Mouse (Mus musculus) midbrain, embryonic 10.5 days (tissue): Measurements from ENCODE around the gene Cd163l1. TPM values are rescaled to one million over a fixed set of nuclear protein-coding genes. Genes with fewer than 3 reads are reported as not detected.

Experiments
- DNase-seq: peaks from one replicate; pipeline ENCODE4 v3.0.0-alpha.2; 2017; ENCODE audit warnings: low spot score
- H3K27ac ChIP-seq: fragments of 300-500 bp; sonication (generic); replicated peaks from 2 replicates; pipeline ENCODE4 v1.5.1; 2016; ENCODE audit warnings: mild to moderate bottlenecking
- H3K27me3 ChIP-seq: fragments of 300-500 bp; sonication (generic); 2 replicates; pipeline ENCODE4 v1.6.1; 2016; ENCODE audit warnings: low read depth, mild to moderate bottlenecking; ENCODE audit not compliant: poor library complexity, severe bottlenecking
- H3K36me3 ChIP-seq: fragments of 300-500 bp; sonication (generic); 2 replicates; pipeline ENCODE4 v1.6.1; 2016; ENCODE audit warnings: mild to moderate bottlenecking, moderate library complexity
- H3K4me1 ChIP-seq: fragments of 300-500 bp; sonication (generic); 2 replicates; pipeline ENCODE4 v1.6.1; 2016
- H3K4me3 ChIP-seq: fragments of 300-500 bp; sonication (generic); 2 replicates; pipeline ENCODE4 v1.5.1; 2016; ENCODE audit warnings: mild to moderate bottlenecking, moderate library complexity
- H3K9me3 ChIP-seq: fragments of 300-500 bp; sonication (generic); replicated peaks from 2 replicates; pipeline ENCODE4 v1.6.1; 2016; ENCODE audit warnings: mild to moderate bottlenecking
- WGBS: fragments of 180-500 bp; shearing (Covaris S2); methylation state at CpG from one replicate; pipeline ENCODE4 v1.1.7; 2016; 5-methylcytosine and 5-hydroxymethylcytosine counted together
- polyA plus RNA-seq: library from polyadenylated mRNA; unstranded; fragments of >200 nt; fragmentation: Nextera tagmentation; extraction: Ambion mirVana; gene quantifications from 2 replicates; pipeline ENCODE4 v1.2.1, GENCODE M21; 2016

The Cd163l1 gene
- polyA plus RNA-seq, result not detected in 2 replicates

DNA sequence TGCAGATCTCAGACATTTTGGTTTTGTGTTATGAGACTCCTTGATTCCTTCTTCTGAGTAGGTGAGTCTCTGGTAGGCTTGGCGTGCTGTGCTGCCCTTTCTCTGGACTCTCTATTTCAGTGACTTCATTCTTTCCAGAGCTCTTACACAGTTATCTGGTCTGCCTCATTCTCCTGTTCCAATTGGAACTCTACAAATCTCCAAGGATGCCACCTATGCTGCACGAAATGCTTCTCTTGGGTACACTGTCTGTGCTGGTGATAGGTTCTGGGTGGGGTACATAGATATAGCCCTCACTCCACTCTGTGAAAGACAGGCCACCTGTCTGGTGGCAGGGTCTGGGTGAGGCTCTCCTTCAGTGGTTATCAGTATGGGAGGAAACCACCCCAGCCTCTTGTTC, at the start of gene Cd163l1:
Gene Cd163l1 (plus strand): TSS at position 301 of the 400 bp plus-strand sequence.
- no peak for DNase-seq
- Histone ChIP-seq H3K27me3 (no peaks in the 10 kb centered on the region), H3K36me3 (no peaks in the 10 kb centered on the region), H3K4me3 (no peak within 1 kb of the TSS), H3K4me1 (no peaks in the 10 kb centered on the region), H3K9me3 (no peaks in the 10 kb centered on the region), H3K27ac (no peak within 1 kb of the TSS)
- 88% methylated on average over 2 of the region's 2 CpGs for WGBS

DNA sequence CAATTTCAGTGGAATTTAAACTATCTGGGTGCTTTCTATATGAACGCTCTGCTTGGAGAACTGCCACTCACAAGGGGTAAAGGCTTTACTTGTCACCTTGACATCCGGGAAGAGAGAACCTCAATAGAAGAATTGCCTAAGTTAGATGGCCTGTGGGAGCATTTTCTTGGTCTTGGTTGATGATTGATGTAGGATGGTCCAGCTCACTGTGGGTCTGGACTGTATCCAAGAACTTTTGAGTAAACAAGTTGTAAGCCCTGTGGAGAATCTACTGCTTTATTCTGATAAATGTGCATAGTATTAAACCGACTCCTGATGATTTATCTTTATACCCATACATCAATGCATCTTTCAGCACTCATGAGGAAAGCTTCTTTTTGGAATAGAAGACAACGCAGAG, 48.7 kb upstream of the Cd163l1 start:
- H3K9me3 ChIP-seq, result no peaks in the 10 kb centered on the region
- H3K36me3 ChIP-seq, result no peaks in the 10 kb centered on the region
- H3K27ac ChIP-seq, result no peak overlapping the region
- WGBS, result 85% methylated on average over 4 of the region's 4 CpGs
- DNase-seq, result no peak
- no peak overlapping the region for H3K4me3 ChIP-seq
- no peaks in the 10 kb centered on the region for H3K4me1 ChIP-seq
- no peaks in the 10 kb centered on the region for H3K27me3 ChIP-seq

- H3K27ac ChIP-seq, result no peak overlapping the region
- no peaks in the 10 kb centered on the region for H3K27me3 ChIP-seq
- H3K4me3 ChIP-seq, result no peak overlapping the region
- no peaks in the 10 kb centered on the region for H3K4me1 ChIP-seq
- 91% methylated on average over 3 of the region's 3 CpGs for WGBS
- H3K9me3 ChIP-seq, result no peaks in the 10 kb centered on the region
- no peaks in the 10 kb centered on the region for H3K36me3 ChIP-seq
- DNase-seq, result no peak
Measured at GRCm38 (mm10) chr7:140170863-140171262, 47.2 kb upstream of the Cd163l1 start.

DNA sequence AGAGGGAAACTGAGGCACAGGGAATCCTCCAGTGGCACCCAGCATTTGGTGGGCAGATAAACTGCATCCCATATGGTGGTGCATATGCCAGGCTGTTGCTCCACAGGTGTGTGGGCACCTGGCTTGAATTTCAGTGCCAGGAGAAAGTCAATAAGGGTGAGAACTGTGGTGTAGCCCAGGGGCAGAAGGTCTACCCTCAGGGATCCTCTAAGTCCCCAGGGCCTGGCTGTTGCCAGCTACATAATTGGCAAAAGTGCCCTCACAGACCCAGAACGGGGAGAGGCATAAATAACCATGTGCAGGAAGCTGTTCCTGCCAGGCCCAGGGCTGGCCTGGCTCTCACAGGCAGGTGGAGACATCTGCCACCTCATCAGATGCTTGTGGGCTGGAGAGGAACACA, 45.1 kb upstream of the Cd163l1 start, which contains the start of gene Olfr523:
Gene Olfr523 (plus strand): TSS at position 282 of the 400 bp plus-strand sequence.
- no peak within 1 kb of the TSS for H3K4me3 ChIP-seq
- no peaks in the 10 kb centered on the region for H3K36me3 ChIP-seq
- H3K27ac ChIP-seq, result no peak within 1 kb of the TSS
- no peaks in the 10 kb centered on the region for H3K9me3 ChIP-seq
- WGBS, result 75% methylated on average over 1 of the region's 1 CpGs
- H3K27me3 ChIP-seq, result no peaks in the 10 kb centered on the region
- no peak for DNase-seq
- H3K4me1 ChIP-seq, result no peaks in the 10 kb centered on the region

GRCm38 (mm10) chr7:140179176-140179575, 38.9 kb upstream of the Cd163l1 start:
- Histone ChIP-seq H3K27ac (no peak overlapping the region), H3K9me3 (no peaks in the 10 kb centered on the region), H3K27me3 (no peaks in the 10 kb centered on the region), H3K4me3 (no peak overlapping the region), H3K36me3 (no peaks in the 10 kb centered on the region), H3K4me1 (no peaks in the 10 kb centered on the region)
- WGBS, result 95% methylated on average over 2 of the region's 2 CpGs
- DNase-seq, result no peak

- H3K9me3 ChIP-seq, result no peaks in the 10 kb centered on the region
- H3K4me1 ChIP-seq, result no peaks in the 10 kb centered on the region
- H3K36me3 ChIP-seq, result no peaks in the 10 kb centered on the region
- no peak for DNase-seq
- WGBS, result 94% methylated on average over 2 of the region's 2 CpGs
- H3K27ac ChIP-seq, result no peak overlapping the region
- H3K27me3 ChIP-seq, result no peaks in the 10 kb centered on the region
- no peak overlapping the region for H3K4me3 ChIP-seq
Measured at GRCm38 (mm10) chr7:140180692-140181091, 37.4 kb upstream of the Cd163l1 start.

DNA sequence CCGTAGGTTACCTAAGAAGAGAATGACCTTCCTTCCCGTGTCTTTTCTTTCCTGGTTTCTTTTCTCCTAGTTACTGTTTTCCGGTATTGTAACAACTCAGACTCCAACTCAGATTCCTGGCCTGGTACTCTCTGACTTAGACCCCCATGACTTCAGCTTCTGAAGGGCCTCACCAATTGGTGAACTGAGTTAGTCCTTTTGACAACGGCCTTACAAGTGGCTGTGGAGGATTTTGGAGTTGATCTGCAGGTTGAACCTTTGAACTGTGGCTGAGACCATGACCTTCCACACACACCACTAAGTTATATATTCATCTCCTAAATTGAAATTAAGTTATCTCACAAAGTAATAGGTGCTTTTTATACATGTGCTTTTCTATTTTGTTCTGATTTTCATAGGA, 33.9 kb upstream of the Cd163l1 start:
- WGBS, result 88% methylated on average over 4 of the region's 4 CpGs
- H3K4me1 ChIP-seq, result no peaks in the 10 kb centered on the region
- no peaks in the 10 kb centered on the region for H3K27me3 ChIP-seq
- no peaks in the 10 kb centered on the region for H3K9me3 ChIP-seq
- no peak overlapping the region for H3K27ac ChIP-seq
- no peaks in the 10 kb centered on the region for H3K36me3 ChIP-seq
- no peak for DNase-seq
- no peak overlapping the region for H3K4me3 ChIP-seq

DNA sequence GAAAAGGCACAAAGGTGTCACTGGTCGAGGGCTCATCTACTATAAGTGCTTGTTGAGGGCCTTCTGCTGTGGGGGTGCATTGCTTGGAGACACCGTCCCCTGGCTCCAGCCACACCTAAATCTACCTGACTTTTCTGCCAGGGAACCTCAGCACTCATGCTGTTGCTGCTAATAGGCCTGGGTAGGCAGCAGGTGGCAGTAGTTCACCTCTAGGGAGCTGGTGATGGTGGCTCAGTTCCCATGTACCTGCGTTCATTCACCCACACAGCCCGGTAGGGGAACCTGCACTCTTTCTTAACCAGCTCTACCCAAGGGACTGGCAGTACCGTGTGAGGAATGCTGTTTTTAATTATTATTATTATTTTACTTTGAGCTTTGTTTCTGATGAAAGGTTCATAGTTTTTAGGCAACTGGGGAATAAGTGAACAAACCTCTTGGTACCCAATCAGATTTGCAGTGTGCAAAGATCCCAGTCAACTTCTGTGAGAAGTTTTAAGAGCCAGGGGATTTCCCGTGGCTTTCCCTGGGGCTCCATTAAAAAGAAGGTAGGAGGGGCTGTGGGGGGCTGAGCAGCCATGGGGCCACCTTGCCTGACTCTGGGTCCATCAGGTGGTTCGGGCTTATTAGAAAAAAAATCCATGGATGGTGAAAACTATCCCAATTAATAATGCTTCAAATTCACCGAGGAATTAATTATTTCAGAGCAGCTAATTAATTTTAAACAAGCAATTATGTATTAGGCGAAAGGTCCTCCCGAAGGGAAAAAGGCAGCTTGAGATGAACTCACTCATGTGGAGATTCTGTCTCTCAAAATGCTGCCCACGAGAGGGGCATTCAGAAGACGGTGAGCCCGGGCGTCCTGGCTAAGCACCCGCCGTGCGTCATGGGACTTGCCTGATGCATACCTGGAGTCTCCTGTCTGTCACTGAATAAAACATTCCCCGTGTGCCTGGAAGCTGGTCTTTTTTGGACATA, 31.1 kb upstream of the Cd163l1 start:
- 70% methylated on average over 18 of the region's 18 CpGs for whole genome bisulfite sequencing
- Histone ChIP-seq H3K27me3 (no peaks in the 10 kb centered on the region), H3K27ac (no peak overlapping the region), H3K4me1 (no peaks in the 10 kb centered on the region), H3K4me3 (no peak overlapping the region), H3K36me3 (no peaks in the 10 kb centered on the region), H3K9me3 (no peaks in the 10 kb centered on the region)
- DNase-seq, result no peak

DNA sequence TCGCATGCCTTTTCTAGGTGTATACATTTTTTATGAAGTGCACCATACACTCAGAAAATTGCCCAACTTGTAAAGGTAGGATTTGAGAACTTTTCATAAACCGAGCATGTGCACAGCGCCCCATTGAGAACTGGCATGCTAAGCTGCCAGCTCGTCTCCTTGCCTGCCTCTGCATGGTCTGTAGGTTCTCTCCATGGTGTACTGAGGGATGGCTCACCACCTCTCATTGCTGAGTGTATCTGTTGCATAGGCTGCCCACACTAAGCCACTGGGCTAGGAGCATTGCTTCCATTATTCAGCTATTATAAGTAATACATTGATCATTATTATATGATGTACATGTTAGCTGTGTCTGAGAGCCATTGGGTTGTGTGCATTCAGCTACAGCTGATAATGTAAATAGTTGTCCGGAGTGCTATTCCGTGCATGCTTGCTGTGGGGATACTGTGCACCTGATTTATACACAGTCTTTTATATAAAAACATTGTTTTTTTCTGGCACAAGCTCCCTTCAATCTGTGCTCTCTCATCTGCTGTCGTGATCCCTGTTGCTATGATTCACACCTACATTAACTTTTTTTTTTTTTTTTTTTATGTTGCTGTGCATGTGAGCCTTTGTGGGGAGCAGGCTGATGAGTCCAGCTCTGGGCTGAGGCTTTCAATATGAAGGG, 30.2 kb upstream of the Cd163l1 start:
- H3K9me3 ChIP-seq, result no peaks in the 10 kb centered on the region
- no peaks in the 10 kb centered on the region for H3K36me3 ChIP-seq
- H3K4me3 ChIP-seq, result no peak overlapping the region
- WGBS, result 83% methylated on average over 7 of the region's 7 CpGs
- no peak for DNase-seq
- H3K27me3 ChIP-seq, result no peaks in the 10 kb centered on the region
- no peaks in the 10 kb centered on the region for H3K4me1 ChIP-seq
- H3K27ac ChIP-seq, result no peak overlapping the region

DNA sequence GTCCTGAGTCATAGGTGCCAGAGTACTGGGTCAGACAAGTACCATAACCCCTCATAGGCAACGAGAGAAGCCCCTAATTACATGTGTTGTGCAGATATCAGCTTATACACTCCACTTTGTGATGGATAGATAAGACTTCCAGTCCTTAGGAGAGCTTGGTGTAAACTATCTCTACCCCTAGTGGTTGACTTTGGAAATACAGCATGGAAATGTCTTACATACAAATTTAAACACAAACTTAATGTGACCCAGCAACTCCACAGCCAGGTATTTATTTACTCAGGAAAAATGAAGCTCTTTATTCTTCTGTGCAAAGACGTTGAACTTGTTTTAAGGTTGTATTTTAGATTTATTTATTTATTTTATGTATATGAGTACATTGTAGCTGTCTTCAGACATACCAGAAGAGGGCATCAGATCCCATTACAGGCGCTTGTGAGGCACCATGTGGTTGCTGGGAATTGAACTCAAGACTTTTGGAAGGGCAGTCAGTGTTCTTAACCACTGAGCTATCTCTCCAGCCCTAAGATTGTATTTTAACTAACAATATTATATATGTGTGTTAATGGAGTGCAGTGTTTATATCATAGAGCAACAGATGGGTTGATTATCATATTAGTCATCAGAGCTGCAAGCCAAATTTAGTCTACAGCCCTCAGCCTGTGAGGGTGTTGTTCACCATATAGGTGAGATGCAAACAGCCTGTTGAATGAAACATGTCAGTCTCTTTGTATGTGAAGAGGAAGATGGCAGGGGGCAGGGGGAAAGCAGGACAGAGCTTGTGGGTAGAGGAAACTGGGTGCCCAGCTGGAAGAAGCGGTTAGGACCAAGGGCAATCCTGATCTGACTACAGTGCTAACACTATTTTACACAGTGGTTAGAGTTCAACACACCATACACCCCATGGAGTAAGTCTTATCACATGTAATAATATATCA, 29.4 kb upstream of the Cd163l1 start:
- Histone ChIP-seq H3K4me3 (no peak overlapping the region), H3K27me3 (no peaks in the 10 kb centered on the region), H3K27ac (no peak overlapping the region), H3K9me3 (no peaks in the 10 kb centered on the region), H3K4me1 (no peaks in the 10 kb centered on the region), H3K36me3 (no peaks in the 10 kb centered on the region)
- 61% methylated on average over 4 of the region's 4 CpGs for WGBS
- DNase-seq, result no peak

GRCm38 (mm10) chr7:140190435-140190834, 27.6 kb upstream of the Cd163l1 start:
- Histone ChIP-seq H3K9me3 (no peaks in the 10 kb centered on the region), H3K27ac (no peak overlapping the region), H3K4me1 (no peaks in the 10 kb centered on the region), H3K36me3 (no peaks in the 10 kb centered on the region), H3K27me3 (no peaks in the 10 kb centered on the region), H3K4me3 (no peak overlapping the region)
- no peak for DNase-seq
- WGBS, result 93% methylated on average over 1 of the region's 1 CpGs

GRCm38 (mm10) chr7:140192445-140192844, 25.6 kb upstream of the Cd163l1 start:
- DNase-seq, result no peak
- Histone ChIP-seq H3K9me3 (no peaks in the 10 kb centered on the region), H3K4me3 (no peak overlapping the region), H3K27ac (no peak overlapping the region), H3K27me3 (no peaks in the 10 kb centered on the region), H3K4me1 (no peaks in the 10 kb centered on the region), H3K36me3 (no peaks in the 10 kb centered on the region)
- 67% methylated on average over 2 of the region's 2 CpGs for WGBS
